Mouse (Mus musculus) stomach, postnatal 0 days (tissue): ENCODE data around the gene Nhsl1.

ENCODE experiments used
- CTCF ChIP-seq: IDR thresholded peaks from 2 replicates; pipeline ENCODE4 v1.5.1; 2016; ENCODE audit warnings: antibody characterized with exemption, low read depth, mild to moderate bottlenecking, moderate library complexity
- EP300 ChIP-seq: optimal IDR thresholded peaks from 2 replicates; pipeline ENCODE3; 2016; ENCODE audit warnings: antibody characterized with exemption

GRCm38 (mm10) chr10:18394270-18394669, 75.5 kb downstream of the Nhsl1 start:
- TF ChIP-seq CTCF, result no peak
- no peak for TF ChIP-seq EP300
